Mouse (Mus musculus): ENCODE results near the gene Olfr1280. TPM values are rescaled to one million over a fixed set of nuclear protein-coding genes. Genes with fewer than 3 reads are reported as not detected.

The Olfr1280 gene
- not detected for polyA plus RNA-seq (2012; fragmentation: generic; extraction: Trizol)
- long read RNA-seq, experiment 1 = 0 reads
- long read RNA-seq, experiment 2 = 0 reads

GRCm38 (mm10) chr2:111313717-111314116 is at the start of gene Olfr1280:
TSS of gene Olfr1280 (plus strand) at chr2:111314017.
- H3K4me3 ChIP-seq (ENCODE audit: insufficient read depth, poor library complexity, severe bottlenecking) = no peak within 1 kb of the TSS
- H3K36me3 ChIP-seq (ENCODE audit: control insufficient read depth, insufficient read depth) = no peaks in the 10 kb centered on the region
- no peaks in the 10 kb centered on the region for H3K79me2 ChIP-seq (ENCODE audit: control insufficient read depth, insufficient read depth)
- TF ChIP-seq CEBPB (IDR thresholded peaks at IDR 0.05; ENCODE audit: low read depth) = no peak
- TF ChIP-seq FOSL1 (IDR thresholded peaks at IDR 0.05; ENCODE audit: insufficient read depth, low read length, poor library complexity, severe bottlenecking) = no peak
- no peak for TF ChIP-seq USF1 (IDR thresholded peaks at IDR 0.05; ENCODE audit: low read depth)
- TF ChIP-seq MYOG (IDR thresholded peaks at IDR 0.05; ENCODE audit: control insufficient read depth, extremely low read depth, insufficient read length) = no peak
- TF ChIP-seq CTCF (IDR thresholded peaks at IDR 0.05; ENCODE audit: control insufficient read depth, insufficient read depth, insufficient read length) = no peak
- TF ChIP-seq MAX (IDR thresholded peaks at IDR 0.05) = no peak
- no peak for TF ChIP-seq MYOD1 (IDR thresholded peaks at IDR 0.05; ENCODE audit: control insufficient read depth, insufficient read length, low read depth)
- H3K27me3 ChIP-seq (ENCODE audit: control insufficient read depth, insufficient read depth, insufficient read length) = no peaks in the 10 kb centered on the region
- H3ac ChIP-seq (ENCODE audit: control insufficient read depth, insufficient read length, low read depth) = no peak within 1 kb of the TSS
- H3K79me3 ChIP-seq (ENCODE audit: low read depth) = no peaks in the 10 kb centered on the region

DNA sequence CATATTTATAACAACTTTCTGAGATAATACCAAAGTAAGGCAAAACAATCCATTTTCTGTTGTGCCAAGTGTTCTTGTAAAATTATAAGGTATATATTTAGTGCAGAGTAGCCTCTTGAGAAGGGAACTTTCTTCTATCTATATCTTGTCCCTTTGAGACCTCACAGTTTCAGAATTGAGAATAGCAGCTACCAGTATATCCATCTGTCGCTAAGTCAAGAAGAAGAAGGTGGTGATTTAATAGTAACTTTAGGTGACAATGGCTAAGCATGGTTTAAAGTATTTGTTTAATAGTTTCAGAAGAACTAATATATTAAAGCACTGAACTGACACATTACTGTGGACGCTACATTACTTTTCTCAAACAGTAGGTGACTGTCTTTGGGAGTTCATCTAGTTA is 39.8 kb upstream of the Olfr1280 start, which contains the start of gene Olfr1277:
TSS of gene Olfr1277 (minus strand) at position 101 of the 400 bp plus-strand sequence.
- Histone ChIP-seq H3K79me3 (ENCODE audit: low read depth) (no peaks in the 10 kb centered on the region), H3ac (ENCODE audit: control insufficient read depth, insufficient read length, low read depth) (no peak within 1 kb of the TSS), H3K27me3 (ENCODE audit: control insufficient read depth, insufficient read depth, insufficient read length) (no peaks in the 10 kb centered on the region), H3K36me3 (ENCODE audit: control insufficient read depth, insufficient read depth) (no peaks in the 10 kb centered on the region), H3K79me2 (ENCODE audit: control insufficient read depth, insufficient read depth) (no peaks in the 10 kb centered on the region), H3K4me3 (ENCODE audit: insufficient read depth, poor library complexity, severe bottlenecking) (no peak within 1 kb of the TSS)
- TF ChIP-seq MAX (IDR thresholded peaks at IDR 0.05) = no peak
- no peak for TF ChIP-seq CEBPB (IDR thresholded peaks at IDR 0.05; ENCODE audit: low read depth)
- TF ChIP-seq MYOD1 (IDR thresholded peaks at IDR 0.05; ENCODE audit: control insufficient read depth, insufficient read length, low read depth) = no peak
- no peak for TF ChIP-seq USF1 (IDR thresholded peaks at IDR 0.05; ENCODE audit: low read depth)
- TF ChIP-seq MYOG (IDR thresholded peaks at IDR 0.05; ENCODE audit: control insufficient read depth, extremely low read depth, insufficient read length) = no peak
- TF ChIP-seq FOSL1 (IDR thresholded peaks at IDR 0.05; ENCODE audit: insufficient read depth, low read length, poor library complexity, severe bottlenecking) = no peak
- TF ChIP-seq CTCF (IDR thresholded peaks at IDR 0.05; ENCODE audit: control insufficient read depth, insufficient read depth, insufficient read length) = no peak

- Histone ChIP-seq H3K79me2 (ENCODE audit: control insufficient read depth, insufficient read depth) (no peaks in the 10 kb centered on the region), H3K27me3 (ENCODE audit: control insufficient read depth, insufficient read depth, insufficient read length) (no peaks in the 10 kb centered on the region), H3K36me3 (ENCODE audit: control insufficient read depth, insufficient read depth) (no peaks in the 10 kb centered on the region), H3K4me3 (ENCODE audit: insufficient read depth, poor library complexity, severe bottlenecking) (no peak within 1 kb of the TSS), H3K79me3 (ENCODE audit: low read depth) (no peaks in the 10 kb centered on the region), H3ac (ENCODE audit: control insufficient read depth, insufficient read length, low read depth) (no peak within 1 kb of the TSS)
- TF ChIP-seq MAX (IDR thresholded peaks at IDR 0.05) (no peak), USF1 (IDR thresholded peaks at IDR 0.05; ENCODE audit: low read depth) (no peak), CEBPB (IDR thresholded peaks at IDR 0.05; ENCODE audit: low read depth) (no peak), FOSL1 (IDR thresholded peaks at IDR 0.05; ENCODE audit: insufficient read depth, low read length, poor library complexity, severe bottlenecking) (no peak), MYOG (IDR thresholded peaks at IDR 0.05; ENCODE audit: control insufficient read depth, extremely low read depth, insufficient read length) (no peak), CTCF (IDR thresholded peaks at IDR 0.05; ENCODE audit: control insufficient read depth, insufficient read depth, insufficient read length) (no peak), MYOD1 (IDR thresholded peaks at IDR 0.05; ENCODE audit: control insufficient read depth, insufficient read length, low read depth) (no peak)
These were observed 24.0 kb upstream of the Olfr1280 start, which contains the start of gene Olfr1278 for GRCm38 (mm10) chr2:111289836-111290235. TSS of gene Olfr1278 (plus strand) at chr2:111290136.

GRCm38 (mm10) chr2:111298541-111298940 is 15.3 kb upstream of the Olfr1280 start:
- H3ac ChIP-seq (ENCODE audit: control insufficient read depth, insufficient read length, low read depth) = no peak overlapping the region
- H3K27me3 ChIP-seq (ENCODE audit: control insufficient read depth, insufficient read depth, insufficient read length) = no peaks in the 10 kb centered on the region

GRCm38 (mm10) chr2:111300374-111300773 is 13.4 kb upstream of the Olfr1280 start, which contains the start of gene Olfr1279:
TSS of gene Olfr1279 (plus strand) at chr2:111300635.
- no peaks in the 10 kb centered on the region for H3K36me3 ChIP-seq (ENCODE audit: control insufficient read depth, insufficient read depth)
- H3K79me2 ChIP-seq (ENCODE audit: control insufficient read depth, insufficient read depth) = no peaks in the 10 kb centered on the region
- TF ChIP-seq MYOD1 (IDR thresholded peaks at IDR 0.05; ENCODE audit: control insufficient read depth, insufficient read length, low read depth) = no peak
- TF ChIP-seq MAX (IDR thresholded peaks at IDR 0.05) = no peak
- TF ChIP-seq MYOG (IDR thresholded peaks at IDR 0.05; ENCODE audit: control insufficient read depth, extremely low read depth, insufficient read length) = no peak
- TF ChIP-seq CTCF (IDR thresholded peaks at IDR 0.05; ENCODE audit: control insufficient read depth, insufficient read depth, insufficient read length) = no peak
- H3K4me3 ChIP-seq (ENCODE audit: insufficient read depth, poor library complexity, severe bottlenecking) = no peak within 1 kb of the TSS
- H3ac ChIP-seq (ENCODE audit: control insufficient read depth, insufficient read length, low read depth) = no peak within 1 kb of the TSS
- no peaks in the 10 kb centered on the region for H3K79me3 ChIP-seq (ENCODE audit: low read depth)
- no peaks in the 10 kb centered on the region for H3K27me3 ChIP-seq (ENCODE audit: control insufficient read depth, insufficient read depth, insufficient read length)

More at GRCm38 (mm10) chr2:111298541-111298940, 15.3 kb upstream of the Olfr1280 start:
- Histone ChIP-seq H3K79me2 (ENCODE audit: control insufficient read depth, insufficient read depth) (no peaks in the 10 kb centered on the region), H3K36me3 (ENCODE audit: control insufficient read depth, insufficient read depth) (no peaks in the 10 kb centered on the region), H3K79me3 (ENCODE audit: low read depth) (no peaks in the 10 kb centered on the region), H3K4me3 (ENCODE audit: insufficient read depth, poor library complexity, severe bottlenecking) (no peak overlapping the region)
- no peak for TF ChIP-seq FOSL1 (IDR thresholded peaks at IDR 0.05; ENCODE audit: insufficient read depth, low read length, poor library complexity, severe bottlenecking)
- no peak for TF ChIP-seq CTCF (IDR thresholded peaks at IDR 0.05; ENCODE audit: control insufficient read depth, insufficient read depth, insufficient read length)
- no peak for TF ChIP-seq MAX (IDR thresholded peaks at IDR 0.05)
- no peak for TF ChIP-seq CEBPB (IDR thresholded peaks at IDR 0.05; ENCODE audit: low read depth)
- TF ChIP-seq MYOG (IDR thresholded peaks at IDR 0.05; ENCODE audit: control insufficient read depth, extremely low read depth, insufficient read length) = no peak
- no peak for TF ChIP-seq MYOD1 (IDR thresholded peaks at IDR 0.05; ENCODE audit: control insufficient read depth, insufficient read length, low read depth)
- TF ChIP-seq USF1 (IDR thresholded peaks at IDR 0.05; ENCODE audit: low read depth) = no peak

Measured in C2C12 (cell line).